Mouse (Mus musculus): ENCODE results near the gene Paox. TPM values are rescaled to one million over a fixed set of nuclear protein-coding genes. Genes with fewer than 3 reads are reported as not detected.

Gene Paox
- total and polyA plus RNA-seq, 3 experiments = 0.25 TPM; not detected in 2

DNA sequence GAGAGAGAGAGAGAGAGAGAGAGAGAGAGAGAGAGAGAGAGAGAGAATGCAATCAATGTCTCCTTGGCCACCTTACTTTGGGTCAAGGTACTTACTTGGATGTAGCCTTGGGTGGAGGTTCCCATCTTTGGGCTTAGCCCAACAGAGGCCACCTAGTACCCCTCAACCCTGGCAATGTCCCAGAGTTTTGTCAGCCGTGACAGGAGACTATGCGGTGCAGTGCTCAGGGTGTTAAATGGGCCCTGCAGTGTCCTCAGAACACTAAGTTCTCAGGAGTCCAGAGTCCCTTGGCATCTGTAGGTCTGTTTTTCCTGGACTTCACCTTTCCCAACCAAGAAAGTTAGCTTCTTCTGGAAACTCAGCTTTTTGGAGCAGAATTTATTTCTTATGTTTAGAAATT lies 63.6 kb downstream of the Paox start:
- TF ChIP-seq UBTF (IDR thresholded peaks at IDR 0.05; ENCODE audit: borderline replicate concordance, insufficient read depth, low read depth, low read length) (no peak), JUND (IDR thresholded peaks at IDR 0.05; ENCODE audit: low read depth, low read length) (no peak), ETS1 (IDR thresholded peaks at IDR 0.05; ENCODE audit: low read depth, low read length) (no peak), USF2 (IDR thresholded peaks at IDR 0.05; ENCODE audit: borderline replicate concordance in 1 of 2, insufficient read depth in 1 of 2, low read depth in 1 of 2, low read length in 2 of 2) (no peak), ELF1 (IDR thresholded peaks at IDR 0.05; ENCODE audit: low read depth, low read length) (no peak), E2F4 (IDR thresholded peaks at IDR 0.05; ENCODE audit: borderline replicate concordance, low read depth, low read length) (no peak), MAZ (IDR thresholded peaks at IDR 0.05; ENCODE audit: low read depth, low read length) (no peak), KAT2A (conservative IDR thresholded peaks at IDR 0.05; ENCODE audit: low read depth, low read length) (no peak), SIN3A (IDR thresholded peaks at IDR 0.05; ENCODE audit: low read length) (no peak), SMC3 (IDR thresholded peaks at IDR 0.05; ENCODE audit: low read depth, low read length) (no peak), BHLHE40 (IDR thresholded peaks at IDR 0.05; ENCODE audit: borderline replicate concordance, low read depth, low read length) (no peak), NELFE (IDR thresholded peaks at IDR 0.05; ENCODE audit: low read depth, low read length) (no peak), POLR2AphosphoS2 (IDR thresholded peaks at IDR 0.05; ENCODE audit: low read length) (no peak), ZC3H11A (IDR thresholded peaks at IDR 0.05; ENCODE audit: low read depth, low read length) (no peak), HCFC1 (IDR thresholded peaks at IDR 0.05; ENCODE audit: low read depth, low read length) (no peak), GATA1 (IDR thresholded peaks at IDR 0.05; ENCODE audit: low read depth, low read length) (no peak), EP300 (IDR thresholded peaks at IDR 0.05; ENCODE audit: low read depth in 1 of 2, low read length in 2 of 2) (no peak), ZMIZ1 (IDR thresholded peaks at IDR 0.05; ENCODE audit: low read depth, low read length) (no peak), CTCF (IDR thresholded peaks at IDR 0.05 in 2 of 3, conservative IDR thresholded peaks at IDR 0.05 in 1 of 3; ENCODE audit: control insufficient read depth in 1 of 3, insufficient read depth in 1 of 3, low read depth in 2 of 3, low read length in 3 of 3, poor library complexity in 1 of 3, severe bottlenecking in 1 of 3) (no peak), GABPA (IDR thresholded peaks at IDR 0.05; ENCODE audit: low read depth, low read length) (no peak)
- H3K27ac ChIP-seq (ENCODE audit: control insufficient read depth, low read depth, low read length) = no peak overlapping the region
- H3K27me3 ChIP-seq (ENCODE audit: control insufficient read depth in 1 of 2, insufficient read depth in 2 of 2, low read length in 2 of 2) = no peaks in the 10 kb centered on the region
- no peak overlapping the region for H3K9ac ChIP-seq (ENCODE audit: control insufficient read depth, low read depth, low read length, poor library complexity, severe bottlenecking)
- no peaks in the 10 kb centered on the region for H3K4me1 ChIP-seq (ENCODE audit: control insufficient read depth in 1 of 2, insufficient read depth in 2 of 2, low read length in 2 of 2)
- no peaks in the 10 kb centered on the region for H3K36me3 ChIP-seq (ENCODE audit: control insufficient read depth in 1 of 2, insufficient read depth in 2 of 2, low read length in 2 of 2)
- no peaks in the 10 kb centered on the region for H3K79me2 ChIP-seq (ENCODE audit: control insufficient read depth, insufficient read depth, low read length, poor library complexity)
- no peak overlapping the region for H3K4me3 ChIP-seq (ENCODE audit: control insufficient read depth in 1 of 2, insufficient read depth in 1 of 2, low read depth in 2 of 2, low read length in 2 of 2)
- no peaks in the 10 kb centered on the region for H3K9me3 ChIP-seq (replicated peaks; ENCODE audit: insufficient read depth, low read length)
- DNase-seq (ENCODE audit: low read depth, low spot score) = no peak

DNA sequence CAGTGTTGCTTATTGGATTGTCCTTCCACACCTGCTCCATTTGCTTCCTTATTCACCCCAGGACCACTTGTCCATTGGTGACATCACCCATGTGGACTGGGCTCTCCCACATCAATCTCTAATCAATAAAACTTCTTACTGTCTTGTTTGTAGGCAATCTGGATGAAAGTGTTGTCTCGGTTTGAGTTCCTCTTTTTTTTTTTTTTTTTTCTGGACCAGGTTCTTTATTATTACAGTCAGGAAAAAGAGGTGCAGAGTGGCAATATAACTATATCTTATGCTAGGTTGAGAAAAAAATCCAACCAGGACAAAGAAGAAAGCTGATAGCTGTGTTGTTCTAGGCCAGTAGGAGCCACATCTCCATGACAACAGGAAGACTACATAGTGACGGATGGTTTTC lies 65.1 kb downstream of the Paox start:
- no peaks in the 10 kb centered on the region for H3K27me3 ChIP-seq (ENCODE audit: control insufficient read depth in 1 of 2, insufficient read depth in 2 of 2, low read length in 2 of 2)
- no peaks in the 10 kb centered on the region for H3K79me2 ChIP-seq (ENCODE audit: control insufficient read depth, insufficient read depth, low read length, poor library complexity)
- H3K4me1 ChIP-seq (ENCODE audit: control insufficient read depth in 1 of 2, insufficient read depth in 2 of 2, low read length in 2 of 2) = no peaks in the 10 kb centered on the region
- no peak overlapping the region for H3K9ac ChIP-seq (ENCODE audit: control insufficient read depth, low read depth, low read length, poor library complexity, severe bottlenecking)
- no peak for DNase-seq (ENCODE audit: low read depth, low spot score)
- H3K27ac ChIP-seq (ENCODE audit: control insufficient read depth, low read depth, low read length) = no peak overlapping the region
- TF ChIP-seq ZNF384 (IDR thresholded peaks at IDR 0.05; ENCODE audit: low read depth, low read length) = peak; percentile 84
- TF ChIP-seq MXI1 (IDR thresholded peaks at IDR 0.05; ENCODE audit: low read depth, low read length) = no peak
- no peaks in the 10 kb centered on the region for H3K9me3 ChIP-seq (replicated peaks; ENCODE audit: insufficient read depth, low read length)
- no peaks in the 10 kb centered on the region for H3K36me3 ChIP-seq (ENCODE audit: control insufficient read depth in 1 of 2, insufficient read depth in 2 of 2, low read length in 2 of 2)
- no peak overlapping the region for H3K4me3 ChIP-seq (ENCODE audit: control insufficient read depth in 1 of 2, insufficient read depth in 1 of 2, low read depth in 2 of 2, low read length in 2 of 2)
